Mouse (Mus musculus): ENCODE measurements around the gene Gm12258. TPM values are rescaled to one million over a fixed set of nuclear protein-coding genes. Genes with fewer than 3 reads are reported as not detected.
A peak's percentile ranks its signal among the peaks of the same experiment; 100 is the strongest.

Gm12258 gene
- total and polyA plus RNA-seq, 3 experiments = 1.4 to 3.1 (median 1.6) TPM

- no peak for DNase-seq (ENCODE audit: extremely low read depth)
- H3K4me3 ChIP-seq (replicated peaks in 1 of 3; ENCODE audit: low read depth in 2 of 3, low read length in 2 of 3, poor library complexity in 1 of 3) = no peak overlapping the region
- dilution Hi-C loops (cut with MboI; ENCODE audit: extremely low pct_ligation_motif_present, extremely low pct_unique_long_range_greater_than_20kb, low sequenced_read_pairs) (no loop called here), in situ Hi-C loops (cut with MboI; ENCODE audit: low pct_ligation_motif_present, low pct_unique_long_range_greater_than_20kb, low sequenced_read_pairs) (no loop called here)
- H3K79me2 ChIP-seq (replicated peaks; ENCODE audit: control insufficient read depth, extremely low read depth, insufficient read depth, poor library complexity, severe bottlenecking) = no peaks in the 10 kb centered on the region
- H3K9me3 ChIP-seq (replicated peaks; ENCODE audit: low read length) = no peaks in the 10 kb centered on the region
- no peak overlapping the region for H3K4me2 ChIP-seq (ENCODE audit: insufficient read depth, low read depth, poor library complexity, severe bottlenecking)
- no peaks in the 10 kb centered on the region for H3K27me3 ChIP-seq (replicated peaks)
- no peak overlapping the region for H3K9ac ChIP-seq (ENCODE audit: insufficient read depth, low read depth)
- H3K36me3 ChIP-seq (replicated peaks in 1 of 2; ENCODE audit: control insufficient read depth in 1 of 2, insufficient read depth in 1 of 2, low read length in 1 of 2) = peaks cover 62 to 85% of the 10 kb centered on the region in 2 experiments
- no peak overlapping the region for H3K27ac ChIP-seq (ENCODE audit: insufficient read depth, low read depth)
- H3K4me1 ChIP-seq (ENCODE audit: control insufficient read depth in 1 of 2, insufficient read depth in 2 of 2) = peaks cover 5 to 15% of the 10 kb centered on the region in 2 experiments
- no peak for TF ChIP-seq CHD1 (IDR thresholded peaks at IDR 0.05; ENCODE audit: low read depth, low read length)
- no peak for TF ChIP-seq ETS1 (conservative IDR thresholded peaks at IDR 0.05; ENCODE audit: low read depth, low read length)
- TF ChIP-seq POLR2A (IDR thresholded peaks at IDR 0.05; ENCODE audit: low read depth, low read length) = no peak
- TF ChIP-seq BHLHE40 (IDR thresholded peaks at IDR 0.05; ENCODE audit: low read depth, low read length) = no peak
- no peak for TF ChIP-seq EP300 (IDR thresholded peaks at IDR 0.05; ENCODE audit: low read length)
Measured at GRCm38 (mm10) chr11:58897485-58897884, 50.5 kb downstream of the Gm12258 start.

- H3K36me3 ChIP-seq (replicated peaks in 1 of 2; ENCODE audit: control insufficient read depth in 1 of 2, insufficient read depth in 1 of 2, low read length in 1 of 2) = peaks cover 36 to 54% of the 10 kb centered on the region in 2 experiments
Measured at GRCm38 (mm10) chr11:58901080-58901479, 54.1 kb downstream of the Gm12258 start.

DNA sequence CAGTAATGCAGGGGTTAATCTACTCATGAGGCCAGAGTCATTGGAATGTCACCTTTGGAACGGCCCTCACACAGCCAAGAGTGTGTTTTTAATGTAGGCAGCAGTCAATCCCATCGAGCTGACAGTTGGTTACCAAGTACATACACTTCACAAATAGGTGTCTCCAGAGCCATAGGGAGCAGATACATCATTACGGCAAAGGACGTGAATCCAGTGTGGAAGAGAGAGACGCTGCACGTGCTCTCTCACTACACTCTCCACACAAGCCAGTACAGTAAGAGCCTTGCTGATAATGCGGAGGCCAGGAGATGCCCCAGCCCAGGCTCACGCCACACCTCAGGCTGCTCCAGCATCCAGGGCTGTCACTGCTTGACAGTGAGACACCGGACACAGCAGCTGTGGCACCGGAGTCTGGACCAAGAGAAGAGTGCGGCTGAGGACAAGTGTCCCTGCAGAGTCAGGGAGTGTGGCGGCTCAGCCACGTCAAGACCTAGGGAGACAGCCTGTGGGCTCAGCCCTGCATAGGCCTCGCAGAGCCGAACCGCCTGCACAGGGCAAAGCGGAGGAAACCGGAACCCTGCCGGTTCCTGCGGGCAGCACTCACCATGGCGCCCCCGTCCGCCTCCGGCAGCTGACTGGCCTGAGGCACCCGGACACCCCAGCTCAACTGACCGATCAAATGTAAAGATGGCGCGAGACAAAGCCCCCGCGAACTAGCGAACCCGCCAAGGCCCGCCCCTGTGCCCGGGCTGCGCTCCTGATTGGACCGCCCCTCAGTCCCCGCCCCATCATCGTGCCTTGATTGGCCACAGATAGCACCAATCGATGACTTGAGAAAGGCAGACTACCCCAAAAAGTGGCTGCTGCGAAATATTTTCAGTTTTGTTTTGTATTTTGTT, 56.8 kb downstream of the Gm12258 start, which contains the start of gene Zfp39:
Gene Zfp39, minus strand, starts transcription at position 715 of the 899 bp plus-strand sequence.
- Histone ChIP-seq H3K9ac (ENCODE audit: insufficient read depth, low read depth) (peak within 1 kb of the TSS; percentile 85), H3K4me1 (ENCODE audit: control insufficient read depth in 1 of 2, insufficient read depth in 2 of 2) (peaks cover 9 to 32% of the 10 kb centered on the region in 2 experiments), H3K4me3 (replicated peaks in 1 of 3; ENCODE audit: low read depth in 2 of 3, low read length in 2 of 3, poor library complexity in 1 of 3) (peak within 1 kb of the TSS; percentile 62 to 91 (median 82)), H3K27ac (ENCODE audit: insufficient read depth, low read depth) (peak within 1 kb of the TSS; percentile 16), H3K36me3 (replicated peaks in 1 of 2; ENCODE audit: control insufficient read depth in 1 of 2, insufficient read depth in 1 of 2, low read length in 1 of 2) (peaks cover 17 to 32% of the 10 kb centered on the region in 2 experiments), H3K79me2 (replicated peaks; ENCODE audit: control insufficient read depth, extremely low read depth, insufficient read depth, poor library complexity, severe bottlenecking) (peaks cover 4% of the 10 kb centered on the region; the same call in 1 of the 2 replicates), H3K9me3 (replicated peaks; ENCODE audit: low read length) (no peaks in the 10 kb centered on the region), H3K27me3 (replicated peaks) (peaks cover 5% of the 10 kb centered on the region), H3K4me2 (ENCODE audit: insufficient read depth, low read depth, poor library complexity, severe bottlenecking) (peak within 1 kb of the TSS; percentile 49)
- DNase-seq (ENCODE audit: extremely low read depth) = peak; percentile 95
- in situ Hi-C loops (cut with MboI; ENCODE audit: low pct_ligation_motif_present, low pct_unique_long_range_greater_than_20kb, low sequenced_read_pairs) = no loop called here
- dilution Hi-C loops (cut with MboI; ENCODE audit: extremely low pct_ligation_motif_present, extremely low pct_unique_long_range_greater_than_20kb, low sequenced_read_pairs) = no loop called here
- TF ChIP-seq ZMIZ1 (IDR thresholded peaks at IDR 0.05; ENCODE audit: low read depth, low read length) (peak; percentile 85), MEF2A (IDR thresholded peaks at IDR 0.05; ENCODE audit: borderline replicate concordance, low read depth, low read length) (0 out of 2 replicates have a peak, but pooled peaks have one; percentile 30), NRF1 (IDR thresholded peaks at IDR 0.05; ENCODE audit: low read depth, low read length) (peak; percentile 43), BHLHE40 (IDR thresholded peaks at IDR 0.05; ENCODE audit: low read depth, low read length) (peak; percentile 65), JUND (conservative IDR thresholded peaks at IDR 0.05; ENCODE audit: low read depth, low read length) (no peak), RAD21 (IDR thresholded peaks at IDR 0.05; ENCODE audit: low read depth, low read length) (no peak), ETS1 (conservative IDR thresholded peaks at IDR 0.05; ENCODE audit: low read depth, low read length) (no peak), USF1 (IDR thresholded peaks at IDR 0.05; ENCODE audit: low read depth, low read length) (no peak), MYC (IDR thresholded peaks at IDR 0.05; ENCODE audit: low read depth, low read length) (0 out of 2 replicates have a peak, but pooled peaks have one; percentile 79), KAT2A (IDR thresholded peaks at IDR 0.05; ENCODE audit: insufficient replicate concordance, low read length) (0 out of 2 replicates have a peak, but pooled peaks have one; percentile 22), MAFK (IDR thresholded peaks at IDR 0.05; ENCODE audit: insufficient replicate concordance, low read length) (no peak; the same call in 1 of the 2 replicates), POLR2A (IDR thresholded peaks at IDR 0.05; ENCODE audit: low read depth, low read length) (peak; percentile 96), CHD2 (IDR thresholded peaks at IDR 0.05; ENCODE audit: low read length) (peak; percentile 92), E2F4 (IDR thresholded peaks at IDR 0.05; ENCODE audit: insufficient replicate concordance, low read depth, low read length) (peak; percentile 82; the same call in 1 of the 2 replicates), TCF12 (IDR thresholded peaks at IDR 0.05; ENCODE audit: low read depth, low read length) (peak; percentile 78), ELF1 (IDR thresholded peaks at IDR 0.05; ENCODE audit: low read depth, low read length) (peak; percentile 43; the same call in 1 of the 2 replicates), CTCF (conservative IDR thresholded peaks at IDR 0.05 in 1 of 2, IDR thresholded peaks at IDR 0.05 in 1 of 2; ENCODE audit: low read depth in 2 of 2, low read length in 2 of 2) (no peak), POLR2AphosphoS2 (IDR thresholded peaks at IDR 0.05; ENCODE audit: low read depth, low read length) (peak; percentile 82; the same call in 1 of the 2 replicates)

More at GRCm38 (mm10) chr11:58901080-58901479, 54.1 kb downstream of the Gm12258 start:
- Histone ChIP-seq H3K9ac (ENCODE audit: insufficient read depth, low read depth) (no peak overlapping the region), H3K27me3 (replicated peaks) (no peaks in the 10 kb centered on the region), H3K4me3 (replicated peaks in 1 of 3; ENCODE audit: low read depth in 2 of 3, low read length in 2 of 3, poor library complexity in 1 of 3) (no peak overlapping the region), H3K27ac (ENCODE audit: insufficient read depth, low read depth) (no peak overlapping the region), H3K79me2 (replicated peaks; ENCODE audit: control insufficient read depth, extremely low read depth, insufficient read depth, poor library complexity, severe bottlenecking) (peaks cover 4% of the 10 kb centered on the region; the same call in 1 of the 2 replicates), H3K4me1 (ENCODE audit: control insufficient read depth in 1 of 2, insufficient read depth in 2 of 2) (peaks cover 9 to 32% of the 10 kb centered on the region in 2 experiments), H3K9me3 (replicated peaks; ENCODE audit: low read length) (no peaks in the 10 kb centered on the region), H3K4me2 (ENCODE audit: insufficient read depth, low read depth, poor library complexity, severe bottlenecking) (no peak overlapping the region)
- dilution Hi-C loops (cut with MboI; ENCODE audit: extremely low pct_ligation_motif_present, extremely low pct_unique_long_range_greater_than_20kb, low sequenced_read_pairs) (no loop called here), in situ Hi-C loops (cut with MboI; ENCODE audit: low pct_ligation_motif_present, low pct_unique_long_range_greater_than_20kb, low sequenced_read_pairs) (no loop called here)
- no peak for TF ChIP-seq SIN3A (IDR thresholded peaks at IDR 0.05; ENCODE audit: low read length)
- TF ChIP-seq EP300 (IDR thresholded peaks at IDR 0.05; ENCODE audit: low read length) = no peak
- no peak for TF ChIP-seq RAD21 (IDR thresholded peaks at IDR 0.05; ENCODE audit: low read depth, low read length)
- no peak for TF ChIP-seq ZNF384 (IDR thresholded peaks at IDR 0.05; ENCODE audit: low read depth, low read length)
- TF ChIP-seq KAT2A (IDR thresholded peaks at IDR 0.05; ENCODE audit: insufficient replicate concordance, low read length) = no peak
- no peak for TF ChIP-seq JUN (IDR thresholded peaks at IDR 0.05; ENCODE audit: insufficient read depth, low read depth, low read length)
- TF ChIP-seq HCFC1 (IDR thresholded peaks at IDR 0.05; ENCODE audit: low read depth, low read length) = no peak
- no peak for DNase-seq (ENCODE audit: extremely low read depth)

All from CH12.LX (cell line).